Mouse (Mus musculus) left cerebral cortex, adult 11 months (tissue): ENCODE results near the gene Pcdh15.

Source experiments
- DNase-seq: peaks from one replicate; pipeline ENCODE4 v3.0.0; 2022; ENCODE audit warnings: low spot score

The Pcdh15 gene

DNA sequence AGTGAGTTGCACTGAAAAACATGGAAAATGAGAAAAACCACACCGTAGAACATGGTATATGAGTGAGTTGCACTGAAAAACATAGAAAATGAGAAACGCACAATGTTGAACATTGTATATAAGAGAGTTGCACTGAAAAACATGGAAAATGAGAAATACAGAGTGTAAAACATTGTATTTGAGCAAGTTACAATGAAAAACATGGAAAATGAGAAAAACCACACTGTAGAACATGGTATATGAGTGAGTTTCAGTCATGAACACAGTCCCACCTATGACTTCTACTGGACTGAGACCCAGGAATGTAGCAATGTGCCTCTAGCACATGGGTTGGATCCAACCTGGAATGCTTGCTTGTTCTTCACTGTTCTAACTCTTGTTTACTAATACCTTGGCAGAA is 279.9 kb downstream of the Pcdh15 start:
- no peak for DNase-seq

DNA sequence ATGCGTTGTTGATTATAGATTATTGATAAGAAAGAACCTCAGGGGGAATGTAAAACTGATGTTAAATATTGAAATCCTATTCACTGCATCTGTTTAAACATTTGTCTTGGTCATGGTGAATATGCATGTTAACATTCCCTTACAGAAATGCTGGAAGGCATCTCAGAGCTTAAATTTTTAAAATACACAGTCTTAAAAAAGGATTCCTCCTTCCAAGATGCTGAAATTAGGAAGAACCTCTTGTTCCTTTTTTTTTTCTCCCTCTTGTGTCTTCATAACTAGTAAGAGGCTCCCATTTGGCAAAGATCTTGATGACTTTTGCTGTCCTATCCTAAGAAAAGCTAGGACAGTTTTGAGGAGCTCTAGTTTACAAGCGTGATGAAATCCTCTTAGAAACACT is 284.9 kb downstream of the Pcdh15 start:
- DNase-seq: no peak

- DNase-seq: no peak
These were observed 301.3 kb downstream of the Pcdh15 start for GRCm38 (mm10) chr10:73400426-73400825.

- no peak for DNase-seq
These were observed 326.3 kb downstream of the Pcdh15 start for GRCm38 (mm10) chr10:73425408-73425807.

DNA sequence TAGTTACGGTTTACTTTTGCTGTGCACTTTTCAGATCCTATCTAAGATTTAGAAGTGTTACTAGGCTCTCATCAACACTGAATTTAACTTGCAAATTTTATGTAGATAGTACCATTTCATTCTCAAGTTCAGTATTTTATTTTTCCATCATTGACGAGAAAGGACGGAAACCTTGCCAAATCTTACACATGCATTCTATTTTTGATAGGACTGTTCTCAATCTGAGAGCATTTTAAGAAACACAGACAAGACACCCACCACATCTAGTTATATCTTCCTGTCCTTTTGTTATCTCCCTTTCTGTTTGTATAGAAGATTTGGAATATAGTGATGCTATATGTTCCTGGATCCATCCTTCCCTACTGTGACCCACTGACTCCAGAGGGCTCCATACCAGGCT is 332.2 kb downstream of the Pcdh15 start:
- no peak for DNase-seq

GRCm38 (mm10) chr10:73484082-73484481 is 384.9 kb downstream of the Pcdh15 start:
- DNase-seq: no peak

- DNase-seq: peak; percentile 30
These were observed 392.5 kb downstream of the Pcdh15 start for GRCm38 (mm10) chr10:73491654-73492053.

- DNase-seq: no peak
These were observed 415.7 kb downstream of the Pcdh15 start for GRCm38 (mm10) chr10:73514846-73515245.

- peak; percentile 14 for DNase-seq
These were observed 416.6 kb downstream of the Pcdh15 start for GRCm38 (mm10) chr10:73515742-73516141.

- no peak for DNase-seq
These were observed 420.3 kb downstream of the Pcdh15 start for GRCm38 (mm10) chr10:73519438-73519837.

DNA sequence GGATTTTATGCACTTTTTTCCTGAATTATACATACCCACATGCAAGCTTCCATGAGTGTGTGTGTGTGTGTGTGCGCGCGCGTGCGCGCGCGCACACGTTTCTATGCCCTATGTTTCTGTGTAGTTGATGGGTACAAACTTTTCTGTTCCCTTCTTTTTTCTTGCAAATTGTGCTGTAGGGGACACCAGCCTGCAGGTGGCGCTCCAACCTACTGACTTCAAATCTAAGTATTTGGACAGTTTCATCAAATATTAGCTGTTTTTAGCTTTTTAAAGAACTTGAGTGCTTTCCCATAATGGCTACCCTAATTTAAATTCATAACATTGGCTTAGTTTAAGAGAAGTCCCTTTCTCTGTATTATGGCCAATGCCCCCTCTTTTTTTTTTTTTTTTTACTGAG is 453.7 kb downstream of the Pcdh15 start:
- DNase-seq: peak; percentile 4

GRCm38 (mm10) chr10:73564216-73564615 is 465.1 kb downstream of the Pcdh15 start:
- DNase-seq: peak; percentile 36

GRCm38 (mm10) chr10:73574711-73575297 is 475.7 kb downstream of the Pcdh15 start:
- DNase-seq: peak; percentile 6

GRCm38 (mm10) chr10:73667501-73667900 is 568.4 kb downstream of the Pcdh15 start:
- DNase-seq: no peak

DNA sequence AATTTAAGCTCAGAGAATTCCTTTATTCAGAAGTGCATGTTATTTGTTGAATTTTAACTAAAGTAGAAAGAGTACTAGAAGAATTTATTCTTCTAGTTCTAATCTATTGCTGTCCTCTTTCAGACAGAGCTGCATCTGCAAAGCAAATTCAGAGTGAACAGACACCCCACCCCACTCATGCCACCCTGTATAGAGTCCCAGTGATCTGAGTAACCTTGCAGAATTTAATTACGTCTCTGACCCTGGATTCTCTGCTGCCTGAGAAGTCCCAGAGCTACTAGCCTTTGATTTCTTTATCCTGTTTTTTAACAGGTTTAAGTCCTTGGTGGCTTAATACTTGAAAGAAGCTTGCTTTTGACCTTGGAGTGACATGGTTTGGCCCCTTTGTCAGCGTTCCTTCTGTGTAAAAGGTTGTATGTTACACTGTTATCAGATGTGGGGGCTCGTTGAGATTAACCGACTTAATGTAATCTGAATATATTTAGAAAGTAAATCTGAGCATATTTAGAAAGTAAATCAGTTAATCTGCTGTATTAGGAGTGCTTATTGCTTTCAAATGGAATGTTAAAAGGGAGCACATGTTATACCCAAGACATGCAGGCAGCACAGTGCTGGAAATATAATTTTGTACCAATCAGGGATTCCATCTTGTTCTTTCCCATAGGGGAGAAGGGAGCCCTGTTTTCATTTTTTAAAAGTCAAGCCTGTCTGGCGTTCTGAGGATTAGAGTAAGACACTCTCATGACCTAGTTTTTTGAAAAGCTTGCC is 601.6 kb downstream of the Pcdh15 start:
- no peak for DNase-seq

GRCm38 (mm10) chr10:73725566-73726240 is 626.6 kb downstream of the Pcdh15 start:
- no peak for DNase-seq

DNA sequence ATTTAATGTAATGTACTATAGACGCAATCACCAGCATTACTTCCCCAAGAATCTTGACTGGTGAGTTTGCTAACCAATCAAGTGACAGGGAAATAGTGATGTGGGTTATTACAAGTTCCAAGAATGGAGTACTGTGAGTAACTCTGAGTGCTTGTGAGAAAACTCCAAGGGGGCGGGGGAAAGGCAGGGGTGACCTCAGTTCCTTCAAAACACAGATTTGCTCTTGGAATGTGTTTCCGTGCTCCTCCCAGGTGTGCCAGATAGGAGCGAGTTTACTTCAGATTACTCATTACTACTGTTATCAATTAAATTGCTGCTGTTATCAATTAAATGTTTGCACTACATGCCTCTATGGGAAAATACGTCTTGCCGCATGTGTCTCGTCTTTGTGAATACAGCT is 634.1 kb downstream of the Pcdh15 start:
- no peak for DNase-seq

- no peak for DNase-seq
These were observed 649.9 kb downstream of the Pcdh15 start for GRCm38 (mm10) chr10:73749021-73749420.

DNA sequence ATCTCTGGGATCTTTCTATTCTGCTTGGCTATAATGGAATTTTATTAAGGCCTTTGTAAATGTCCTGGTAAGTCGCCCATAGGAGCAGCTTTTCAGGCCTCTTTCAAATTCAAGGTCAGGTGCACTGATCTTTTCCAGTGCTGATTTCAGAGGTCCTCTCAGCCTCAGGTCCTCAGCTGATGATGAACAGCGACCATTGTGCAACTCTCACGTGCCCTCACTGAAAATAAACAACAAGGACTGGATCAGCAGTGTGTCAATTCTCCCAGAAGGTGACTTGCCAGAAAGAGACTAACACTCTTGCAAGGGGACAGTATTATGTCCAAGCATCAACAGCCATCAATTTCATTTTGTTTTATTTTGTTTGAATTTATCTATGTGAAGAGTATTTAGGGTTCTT is 654.7 kb downstream of the Pcdh15 start:
- no peak for DNase-seq

DNA sequence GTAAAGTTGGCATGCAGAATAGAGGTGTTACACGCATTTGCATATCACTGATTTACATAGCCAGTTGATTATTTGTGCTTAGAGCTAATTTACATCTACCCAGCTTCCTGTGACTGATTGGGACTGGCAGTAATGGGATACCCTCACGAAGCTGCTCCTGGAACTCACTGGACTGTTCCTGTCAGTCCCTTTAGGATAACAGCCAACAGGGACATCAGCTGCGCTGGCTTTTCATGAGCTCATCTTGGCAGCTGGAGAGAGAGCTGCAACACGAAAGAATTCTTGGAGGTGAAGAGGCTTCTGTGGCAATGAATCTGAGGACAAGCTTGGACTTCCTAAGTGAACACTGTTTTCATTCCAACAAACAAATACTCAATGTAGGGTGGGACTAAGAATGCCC is 683.8 kb downstream of the Pcdh15 start:
- DNase-seq: no peak

- DNase-seq: no peak
These were observed 689.0 kb downstream of the Pcdh15 start for GRCm38 (mm10) chr10:73788163-73788562.

- no peak for DNase-seq
These were observed 705.9 kb downstream of the Pcdh15 start for GRCm38 (mm10) chr10:73805069-73805468.

DNA sequence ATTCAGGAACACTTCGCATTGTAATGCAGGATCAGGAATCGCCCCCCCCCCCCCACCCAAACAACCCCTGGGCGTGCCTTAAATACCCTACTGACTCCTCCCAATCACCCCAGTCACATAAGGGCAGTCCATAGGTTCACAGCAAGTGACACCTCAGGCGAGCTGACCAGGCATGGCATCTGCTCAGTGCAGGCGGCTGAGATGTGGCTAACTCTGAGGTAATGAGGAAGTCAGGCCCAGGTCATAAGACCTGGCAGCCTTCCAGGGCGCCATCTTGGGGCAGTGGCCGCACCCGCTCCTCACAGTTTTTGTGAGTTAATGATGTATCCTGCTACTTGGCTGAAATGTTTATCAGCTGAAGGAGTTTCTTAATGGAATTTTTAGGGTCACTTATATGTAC is 713.2 kb downstream of the Pcdh15 start:
- no peak for DNase-seq
